Mouse (Mus musculus) megakaryocyte, embryonic 14.5 days (primary cell): ENCODE data around the gene Fbxo10. TPM values are rescaled to one million over a fixed set of nuclear protein-coding genes. Genes with fewer than 3 reads are reported as not detected.
"Not testable (repeated sequence)": the region's sequence is repeated elsewhere in the genome, so short reads cannot be mapped to it uniquely, and the experiment has no call there.

Experiments
- H3K27me3 ChIP-seq: replicated peaks from 2 replicates; pipeline ENCODE3; 2012; ENCODE audit warnings: inconsistent platforms
- H3K36me3 ChIP-seq: replicated peaks from 2 replicates; pipeline ENCODE3; 2012; ENCODE audit warnings: low read length, inconsistent platforms, mixed read lengths
- H3K4me1 ChIP-seq: 2 replicates; pipeline ENCODE4 v1.6.1; 2012; ENCODE audit warnings: inconsistent platforms
- H3K4me3 ChIP-seq: replicated peaks from 2 replicates; pipeline ENCODE3; 2012; ENCODE audit warnings: moderate library complexity, mild to moderate bottlenecking, inconsistent platforms
- H3K9me3 ChIP-seq: 2 replicates; pipeline ENCODE4 v1.6.1; 2012; ENCODE audit warnings: inconsistent platforms
- FLI1 ChIP-seq: IDR thresholded peaks from 2 replicates; pipeline ENCODE4 v1.6.1; 2012; ENCODE audit warnings: low read length, inconsistent platforms, mixed read lengths
- GATA1 ChIP-seq: IDR thresholded peaks from 3 replicates; pipeline ENCODE4 v1.6.1; 2012; ENCODE audit warnings: mixed read lengths, low read length, inconsistent platforms, borderline replicate concordance
- polyA plus RNA-seq: library from polyadenylated mRNA; stranded (reverse); fragments of >175 nt; gene quantifications from 2 replicates; pipeline ENCODE4 v1.2.3, GENCODE M21; 2012; ENCODE audit warnings: low replicate concordance; ENCODE audit not compliant: insufficient read depth

Fbxo10 gene
- polyA plus RNA-seq, 1 experiment, result 0.29 TPM

- H3K27me3 ChIP-seq, result no peaks in the 10 kb centered on the region
- peak overlapping the region; percentile 93 for H3K4me3 ChIP-seq
- TF ChIP-seq GATA1, result no peak
- no peak for TF ChIP-seq FLI1
- peaks cover 7% of the 10 kb centered on the region for H3K36me3 ChIP-seq
- no peaks in the 10 kb centered on the region for H3K9me3 ChIP-seq
- peaks cover 31% of the 10 kb centered on the region for H3K4me1 ChIP-seq
Measured at GRCm38 (mm10) chr4:45010806-45011415, 73.5 kb downstream of the Fbxo10 start.

GRCm38 (mm10) chr4:45005452-45005851, 79.0 kb downstream of the Fbxo10 start:
- Histone ChIP-seq H3K4me3 (no peak overlapping the region), H3K36me3 (peaks cover 23% of the 10 kb centered on the region), H3K9me3 (no peaks in the 10 kb centered on the region), H3K4me1 (peaks cover 21% of the 10 kb centered on the region), H3K27me3 (no peaks in the 10 kb centered on the region)
- no peak for TF ChIP-seq GATA1
- TF ChIP-seq FLI1, result no peak

GRCm38 (mm10) chr4:45000001-45000400, 84.4 kb downstream of the Fbxo10 start:
- Histone ChIP-seq H3K27me3 (no peaks in the 10 kb centered on the region), H3K4me1 (peaks cover 47% of the 10 kb centered on the region), H3K9me3 (no peaks in the 10 kb centered on the region), H3K4me3 (no peak overlapping the region), H3K36me3 (peaks cover 26% of the 10 kb centered on the region)
- TF ChIP-seq FLI1 (no peak), GATA1 (no peak)

- H3K4me3 ChIP-seq, result no peak overlapping the region
- H3K4me1 ChIP-seq, result peaks cover 47% of the 10 kb centered on the region
- no peaks in the 10 kb centered on the region for H3K9me3 ChIP-seq
- no peak for TF ChIP-seq FLI1
- no peaks in the 10 kb centered on the region for H3K27me3 ChIP-seq
- peaks cover 30% of the 10 kb centered on the region for H3K36me3 ChIP-seq
Measured at GRCm38 (mm10) chr4:44998071-44998470, 86.3 kb downstream of the Fbxo10 start.

- Histone ChIP-seq H3K4me1 (peaks cover 39% of the 10 kb centered on the region), H3K9me3 (no peaks in the 10 kb centered on the region), H3K36me3 (peaks cover 55% of the 10 kb centered on the region), H3K4me3 (no peak overlapping the region), H3K27me3 (no peaks in the 10 kb centered on the region)
- no peak for TF ChIP-seq FLI1
- TF ChIP-seq GATA1, result no peak
Measured at GRCm38 (mm10) chr4:44994776-44995175, 89.6 kb downstream of the Fbxo10 start.

- Histone ChIP-seq H3K4me3 (no peak overlapping the region), H3K36me3 (peaks cover 64% of the 10 kb centered on the region), H3K9me3 (no peaks in the 10 kb centered on the region), H3K4me1 (peaks cover 31% of the 10 kb centered on the region), H3K27me3 (no peaks in the 10 kb centered on the region)
- TF ChIP-seq GATA1 (no peak), FLI1 (no peak)
Measured at GRCm38 (mm10) chr4:44993847-44994246, 90.6 kb downstream of the Fbxo10 start.

GRCm38 (mm10) chr4:44993179-44993578, 91.2 kb downstream of the Fbxo10 start:
- peaks cover 71% of the 10 kb centered on the region for H3K36me3 ChIP-seq

GRCm38 (mm10) chr4:44992330-44992729, 92.1 kb downstream of the Fbxo10 start:
- H3K4me1 ChIP-seq, result peaks cover 28% of the 10 kb centered on the region
- not testable (repeated sequence) for H3K4me3 ChIP-seq, H3K27me3 ChIP-seq, H3K9me3 ChIP-seq
- peaks cover 77% of the 10 kb centered on the region for H3K36me3 ChIP-seq

More at GRCm38 (mm10) chr4:44993179-44993578, 91.2 kb downstream of the Fbxo10 start:
- peaks cover 36% of the 10 kb centered on the region for H3K4me1 ChIP-seq
- not testable (repeated sequence) for H3K9me3 ChIP-seq, H3K4me3 ChIP-seq, H3K27me3 ChIP-seq

- Histone ChIP-seq H3K4me1 (peaks cover 12% of the 10 kb centered on the region), H3K36me3 (peaks cover 87% of the 10 kb centered on the region), H3K27me3 (no peaks in the 10 kb centered on the region), H3K4me3 (no peak overlapping the region), H3K9me3 (no peaks in the 10 kb centered on the region)
- TF ChIP-seq GATA1 (no peak), FLI1 (no peak)
Measured at GRCm38 (mm10) chr4:44990560-44990959, 93.8 kb downstream of the Fbxo10 start.

Other genes starting within 250 kb of the Fbxo10 start
- 37.4 and 99.0 TPM in 2 replicates for gene Grhpr, start 103.2 kb downstream of the Fbxo10 start, polyA plus RNA-seq
- gene Zbtb5, start 72.2 kb downstream of the Fbxo10 start, polyA plus RNA-seq, result 0.89 TPM in 1 of 2 replicates, not detected in the other
- gene Polr1e, start 66.0 kb downstream of the Fbxo10 start, polyA plus RNA-seq, result 2.7 TPM in 1 of 2 replicates, not detected in the other
- 18.7 and 112 TPM in 2 replicates for gene Tomm5, start 23.5 kb upstream of the Fbxo10 start, polyA plus RNA-seq
- 0.08 TPM in 1 of 2 replicates, not detected in the other for gene Frmpd1, start 100.3 kb upstream of the Fbxo10 start, polyA plus RNA-seq
- 1.1 TPM in 1 of 2 replicates, not detected in the other for gene Trmt10b, start 212.5 kb upstream of the Fbxo10 start, polyA plus RNA-seq